Mouse (Mus musculus) stomach, embryonic 15.5 days (tissue): ENCODE data around the gene Itgb1bp1. TPM values are rescaled to one million over a fixed set of nuclear protein-coding genes. Genes with fewer than 3 reads are reported as not detected.

Experiments
- ATAC-seq: fragments of 200-750 bp; cut with Nextera tagmentation; 2 replicates; pipeline ENCODE4 v1.8.0; 2017; ENCODE audit warnings: low read depth, moderate number of reproducible peaks, moderate TSS enrichment; ENCODE audit not compliant: insufficient read depth, low FRiP score
- H3K27ac ChIP-seq: fragments of 300-500 bp; sonication (generic); 2 replicates; pipeline ENCODE4 v1.5.1; 2015; ENCODE audit warnings: mild to moderate bottlenecking, inconsistent platforms
- H3K27me3 ChIP-seq: fragments of 300-500 bp; sonication (generic); replicated peaks from 2 replicates; pipeline ENCODE4 v1.6.1; 2015; ENCODE audit warnings: inconsistent platforms
- H3K36me3 ChIP-seq: fragments of 300-500 bp; sonication (generic); 2 replicates; pipeline ENCODE4 v1.6.1; 2015; ENCODE audit warnings: inconsistent platforms
- H3K4me1 ChIP-seq: fragments of 300-500 bp; sonication (generic); 2 replicates; pipeline ENCODE4 v1.6.1; 2015; ENCODE audit warnings: inconsistent platforms
- H3K4me2 ChIP-seq: fragments of 300-500 bp; sonication (generic); 2 replicates; pipeline ENCODE4 v1.6.1; 2015; ENCODE audit warnings: mild to moderate bottlenecking, inconsistent platforms
- H3K4me3 ChIP-seq: fragments of 300-500 bp; sonication (generic); replicated peaks from 2 replicates; pipeline ENCODE4 v1.5.1; 2015; ENCODE audit warnings: inconsistent platforms
- H3K9ac ChIP-seq: fragments of 300-500 bp; sonication (generic); 2 replicates; pipeline ENCODE4 v1.6.1; 2015; ENCODE audit warnings: inconsistent platforms
- H3K9me3 ChIP-seq: fragments of 300-500 bp; sonication (generic); 2 replicates; pipeline ENCODE4 v1.6.1; 2016; ENCODE audit warnings: inconsistent platforms
- WGBS: fragments of 180-500 bp; shearing (Covaris S2); methylation state at CpG from one replicate; pipeline ENCODE4 v1.1.7; 2015; 5-methylcytosine and 5-hydroxymethylcytosine counted together
- polyA plus RNA-seq: library from polyadenylated mRNA; unstranded; fragments of >200 nt; fragmentation: Nextera tagmentation; extraction: Ambion mirVana; gene quantifications from 2 replicates; pipeline ENCODE4 v1.2.1, GENCODE M21; 2015

Itgb1bp1 gene
- polyA plus RNA-seq, 1 experiment from 2014 or later, result 42.5 TPM

GRCm38 (mm10) chr12:21265946-21266783 lies 19.9 kb downstream of the Itgb1bp1 start:
- H3K36me3 ChIP-seq, result peaks cover 12% of the 10 kb centered on the region
- 72% methylated on average over 14 of the region's 14 CpGs for WGBS
- peak; percentile 61 for ATAC-seq

DNA sequence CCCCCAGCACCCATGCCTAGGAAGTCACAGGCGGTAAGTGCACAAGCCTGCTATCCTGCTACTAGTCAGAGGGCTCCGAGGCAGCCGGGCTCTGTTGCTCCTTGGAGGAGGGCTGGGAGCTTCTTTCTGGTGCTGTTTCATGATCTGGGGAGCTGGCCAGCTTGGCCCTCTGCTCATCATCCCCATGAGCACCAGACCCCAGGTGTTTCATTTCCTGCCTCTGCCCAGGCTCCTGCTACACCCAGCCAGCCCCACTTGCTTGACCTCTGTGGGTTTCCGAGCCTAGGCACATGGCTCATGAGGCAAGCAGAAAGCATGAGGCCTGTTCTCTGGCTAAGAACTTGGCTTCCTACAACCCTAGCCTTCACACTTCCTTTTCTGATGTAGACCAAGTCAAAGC lies 20.6 kb downstream of the Itgb1bp1 start:
- no peaks in the 10 kb centered on the region; the same call in 1 of the 2 replicates for H3K4me1 ChIP-seq
- no peak for ATAC-seq
- no peaks in the 10 kb centered on the region for H3K9me3 ChIP-seq

More at GRCm38 (mm10) chr12:21265946-21266783, 19.9 kb downstream of the Itgb1bp1 start:
- no peaks in the 10 kb centered on the region for H3K9me3 ChIP-seq
- H3K27me3 ChIP-seq, result no peaks in the 10 kb centered on the region
- no peak overlapping the region for H3K4me3 ChIP-seq
- H3K4me2 ChIP-seq, result no peak overlapping the region
- no peak overlapping the region for H3K27ac ChIP-seq
- H3K4me1 ChIP-seq, result no peaks in the 10 kb centered on the region; the same call in 1 of the 2 replicates
- H3K9ac ChIP-seq, result no peak overlapping the region

DNA sequence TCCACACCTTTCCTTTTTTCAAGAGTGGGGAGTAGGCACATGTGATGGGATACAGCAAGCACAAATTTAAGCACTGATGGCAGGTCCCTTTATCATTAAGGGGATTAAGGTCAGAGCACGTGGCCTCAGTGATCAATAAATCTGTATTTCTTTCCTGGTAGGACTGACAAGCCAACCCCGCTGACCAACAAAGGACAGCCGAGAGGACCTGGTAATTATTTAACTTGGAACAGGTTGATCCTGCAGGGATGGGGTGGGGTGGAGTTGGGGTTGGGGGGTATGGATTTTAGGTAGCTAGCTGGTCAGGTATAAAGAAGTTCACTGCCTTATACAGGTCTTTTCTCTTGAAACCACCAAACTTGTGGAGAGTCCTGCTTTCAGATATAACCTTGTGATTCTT lies 21.1 kb downstream of the Itgb1bp1 start:
- no peaks in the 10 kb centered on the region for H3K9me3 ChIP-seq
- H3K4me3 ChIP-seq, result no peak overlapping the region
- no peaks in the 10 kb centered on the region for H3K27me3 ChIP-seq
- H3K4me1 ChIP-seq, result no peaks in the 10 kb centered on the region; the same call in 1 of the 2 replicates
- WGBS, result 71% methylated on average over 3 of the region's 3 CpGs
- H3K9ac ChIP-seq, result no peak overlapping the region
- H3K27ac ChIP-seq, result no peak overlapping the region
- ATAC-seq, result no peak
- H3K4me2 ChIP-seq, result no peak overlapping the region
- no peaks in the 10 kb centered on the region for H3K36me3 ChIP-seq

More for the DNA sequence above, 20.6 kb downstream of the Itgb1bp1 start:
- Histone ChIP-seq H3K9ac (no peak overlapping the region), H3K27me3 (no peaks in the 10 kb centered on the region), H3K4me3 (no peak overlapping the region), H3K36me3 (peaks cover 5% of the 10 kb centered on the region), H3K27ac (no peak overlapping the region), H3K4me2 (no peak overlapping the region)
- 85% methylated on average over 4 of the region's 4 CpGs for WGBS

- H3K4me3 ChIP-seq, result no peak overlapping the region
- peak overlapping the region; percentile 46; the same call in 1 of the 2 replicates for H3K27ac ChIP-seq
- no peak for ATAC-seq
- no peaks in the 10 kb centered on the region for H3K9me3 ChIP-seq
- H3K4me1 ChIP-seq, result no peaks in the 10 kb centered on the region; the same call in 1 of the 2 replicates
- no peaks in the 10 kb centered on the region for H3K36me3 ChIP-seq
- no peak overlapping the region for H3K9ac ChIP-seq
- no peaks in the 10 kb centered on the region for H3K27me3 ChIP-seq
- WGBS, result 56% methylated on average over 5 of the region's 5 CpGs
- no peak overlapping the region for H3K4me2 ChIP-seq
These were observed 21.8 kb downstream of the Itgb1bp1 start for GRCm38 (mm10) chr12:21264241-21264640.

DNA sequence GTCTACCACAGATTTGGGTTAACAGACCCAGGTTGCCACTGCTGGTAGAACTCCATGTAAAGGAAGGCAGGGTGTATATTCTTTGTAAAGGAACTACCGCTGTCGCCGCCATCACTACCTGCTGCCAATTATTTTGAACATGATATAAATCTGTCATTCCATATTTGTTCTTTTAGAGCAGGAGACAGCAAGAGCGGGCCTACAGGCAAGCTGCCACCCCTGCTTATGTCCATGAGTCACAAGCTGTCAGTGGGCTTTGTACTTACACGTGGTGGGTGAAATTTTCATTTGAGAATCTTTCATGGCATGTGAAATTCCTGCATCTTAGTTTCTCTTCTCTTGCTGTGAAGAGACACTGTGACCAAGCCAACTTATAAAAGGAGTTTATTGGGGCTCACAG lies 22.8 kb downstream of the Itgb1bp1 start:
- H3K9me3 ChIP-seq, result no peaks in the 10 kb centered on the region
- no peak overlapping the region for H3K27ac ChIP-seq
- no peaks in the 10 kb centered on the region; the same call in 1 of the 2 replicates for H3K4me1 ChIP-seq
- H3K4me3 ChIP-seq, result no peak overlapping the region
- no peak overlapping the region for H3K9ac ChIP-seq
- peaks cover 3% of the 10 kb centered on the region; the same call in 1 of the 2 replicates for H3K36me3 ChIP-seq
- no peak overlapping the region for H3K4me2 ChIP-seq
- no peak for ATAC-seq
- WGBS, result 93% methylated on average over 5 of the region's 5 CpGs
- no peaks in the 10 kb centered on the region for H3K27me3 ChIP-seq

GRCm38 (mm10) chr12:21261521-21261920 lies 24.6 kb downstream of the Itgb1bp1 start:
- Histone ChIP-seq H3K9ac (no peak overlapping the region), H3K27ac (no peak overlapping the region), H3K4me2 (no peak overlapping the region), H3K36me3 (peaks cover 8% of the 10 kb centered on the region; the same call in 1 of the 2 replicates), H3K4me1 (no peaks in the 10 kb centered on the region; the same call in 1 of the 2 replicates), H3K27me3 (no peaks in the 10 kb centered on the region), H3K4me3 (no peak overlapping the region), H3K9me3 (no peaks in the 10 kb centered on the region)
- no peak for ATAC-seq
- 70% methylated on average over 4 of the region's 4 CpGs for WGBS

DNA sequence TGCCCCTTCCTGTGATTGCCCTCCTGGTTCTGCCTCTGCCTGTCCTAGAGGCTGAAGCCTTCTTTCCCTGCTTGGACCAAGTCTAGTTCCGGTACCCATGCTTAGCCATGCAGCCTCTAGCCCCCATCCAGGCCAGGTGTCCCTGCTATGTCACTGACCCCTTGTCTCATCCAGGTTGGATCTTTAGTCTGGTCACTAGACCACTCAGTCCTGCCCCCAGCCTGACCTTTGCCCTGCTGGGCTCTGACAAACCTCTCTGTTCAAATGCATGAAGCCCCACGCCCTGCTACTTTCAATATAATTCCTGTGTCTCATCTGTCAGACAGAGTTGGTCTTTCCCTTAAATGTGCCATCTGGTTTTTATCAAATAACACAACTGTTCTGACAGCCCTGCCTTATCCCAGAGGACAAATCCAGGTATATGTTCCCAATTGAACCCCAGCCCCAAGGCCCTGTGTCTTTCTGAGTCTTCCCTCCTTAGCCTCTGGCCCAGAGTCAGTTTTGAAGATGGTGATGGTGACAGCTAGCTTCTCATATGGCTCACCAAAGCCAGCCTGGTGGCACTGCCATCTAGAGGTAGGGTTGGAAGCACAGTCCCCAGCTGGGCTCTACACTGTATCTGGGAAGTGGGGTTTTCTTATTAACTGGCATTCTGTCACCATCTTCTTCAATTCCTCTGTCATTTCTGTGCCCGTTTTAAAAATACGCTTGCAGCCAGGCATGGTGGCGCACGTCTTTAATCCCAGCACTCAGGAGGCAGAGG lies 25.4 kb downstream of the Itgb1bp1 start:
- Histone ChIP-seq H3K9ac (no peak overlapping the region), H3K4me1 (no peaks in the 10 kb centered on the region; the same call in 1 of the 2 replicates), H3K4me2 (no peak overlapping the region), H3K27ac (no peak overlapping the region), H3K4me3 (no peak overlapping the region), H3K27me3 (no peaks in the 10 kb centered on the region), H3K9me3 (no peaks in the 10 kb centered on the region), H3K36me3 (peaks cover 8% of the 10 kb centered on the region; the same call in 1 of the 2 replicates)
- WGBS, result 83% methylated on average over 6 of the region's 6 CpGs
- ATAC-seq, result no peak

- H3K9ac ChIP-seq, result no peak overlapping the region
- no peak overlapping the region for H3K4me2 ChIP-seq
- no peak overlapping the region for H3K4me3 ChIP-seq
- H3K4me1 ChIP-seq, result no peaks in the 10 kb centered on the region
- ATAC-seq, result peak; percentile 60; the same call in 1 of the 2 replicates
- no peaks in the 10 kb centered on the region for H3K9me3 ChIP-seq
- H3K36me3 ChIP-seq, result peaks cover 20% of the 10 kb centered on the region
- 57% methylated on average over 7 of the region's 7 CpGs for WGBS
- no peak overlapping the region for H3K27ac ChIP-seq
- no peaks in the 10 kb centered on the region for H3K27me3 ChIP-seq
These were observed 38.2 kb downstream of the Itgb1bp1 start for GRCm38 (mm10) chr12:21247711-21248392.

- no peak overlapping the region for H3K27ac ChIP-seq
- no peaks in the 10 kb centered on the region for H3K27me3 ChIP-seq
- H3K4me3 ChIP-seq, result no peak overlapping the region
- no peaks in the 10 kb centered on the region for H3K9me3 ChIP-seq
- peaks cover 3% of the 10 kb centered on the region; the same call in 1 of the 2 replicates for H3K36me3 ChIP-seq
- no peak for ATAC-seq
- no peak overlapping the region for H3K9ac ChIP-seq
- WGBS, result 94% methylated on average over 11 of the region's 11 CpGs
- H3K4me1 ChIP-seq, result no peaks in the 10 kb centered on the region
- H3K4me2 ChIP-seq, result no peak overlapping the region
These were observed 41.6 kb downstream of the Itgb1bp1 start for GRCm38 (mm10) chr12:21244375-21244960.

DNA sequence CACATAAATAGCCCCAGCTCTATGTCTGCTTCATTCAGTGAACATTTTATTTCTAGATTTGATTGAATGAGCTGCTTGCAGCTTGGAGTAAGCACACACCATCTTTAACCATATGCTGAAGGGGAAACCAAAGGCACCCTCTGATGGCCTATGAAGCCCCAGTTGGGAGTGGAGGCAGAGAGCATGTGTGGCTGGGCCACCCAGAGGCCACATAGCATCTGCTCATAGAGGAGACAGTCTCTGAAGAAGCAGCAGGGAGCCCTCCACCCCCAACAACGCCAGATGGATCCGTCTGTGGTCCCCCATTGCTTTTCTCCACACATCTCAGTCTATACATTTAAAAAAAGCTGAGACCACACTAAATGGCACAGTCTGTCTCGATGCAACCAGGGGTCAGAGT lies 44.1 kb downstream of the Itgb1bp1 start:
- Histone ChIP-seq H3K27ac (no peak overlapping the region), H3K36me3 (peaks cover 12% of the 10 kb centered on the region; the same call in 1 of the 2 replicates), H3K4me3 (no peak overlapping the region), H3K9ac (no peak overlapping the region), H3K9me3 (no peaks in the 10 kb centered on the region), H3K4me2 (no peak overlapping the region), H3K27me3 (no peaks in the 10 kb centered on the region), H3K4me1 (no peaks in the 10 kb centered on the region)
- ATAC-seq, result no peak
- WGBS, result 78% methylated on average over 3 of the region's 3 CpGs

- no peaks in the 10 kb centered on the region for H3K4me1 ChIP-seq
- no peak overlapping the region for H3K4me2 ChIP-seq
- no peaks in the 10 kb centered on the region for H3K9me3 ChIP-seq
- no peak overlapping the region for H3K9ac ChIP-seq
- H3K27ac ChIP-seq, result no peak overlapping the region
- H3K4me3 ChIP-seq, result no peak overlapping the region
- no peak for ATAC-seq
- no peaks in the 10 kb centered on the region for H3K27me3 ChIP-seq
- H3K36me3 ChIP-seq, result peaks cover 8% of the 10 kb centered on the region; the same call in 1 of the 2 replicates
- WGBS, result 84% methylated on average over 2 of the region's 2 CpGs
These were observed 51.5 kb downstream of the Itgb1bp1 start for GRCm38 (mm10) chr12:21234560-21234959.
